Mouse (Mus musculus) kidney, embryonic 16.5 days (tissue): ENCODE results near the gene Gramd1b. TPM values are rescaled to one million over a fixed set of nuclear protein-coding genes. Genes with fewer than 3 reads are reported as not detected.

Source experiments
- ATAC-seq: fragments of 200-750 bp; cut with Nextera tagmentation; 2 replicates; pipeline ENCODE4 v1.8.0; 2017; ENCODE audit warnings: moderate TSS enrichment; ENCODE audit not compliant: low FRiP score, low TSS enrichment
- H3K27ac ChIP-seq: fragments of 300-500 bp; sonication (generic); 2 replicates; pipeline ENCODE4 v1.5.1; 2014; ENCODE audit warnings: low read length
- H3K27me3 ChIP-seq: fragments of 300-500 bp; sonication (generic); 2 replicates; pipeline ENCODE4 v1.6.1; 2014; ENCODE audit warnings: low read length, control low read depth, mixed read lengths; ENCODE audit not compliant: insufficient read depth
- H3K36me3 ChIP-seq: fragments of 300-500 bp; sonication (generic); 2 replicates; pipeline ENCODE4 v1.6.1; 2014; ENCODE audit warnings: low read length, control low read depth, mixed read lengths; ENCODE audit not compliant: insufficient read depth
- H3K4me1 ChIP-seq: fragments of 300-500 bp; sonication (generic); 2 replicates; pipeline ENCODE4 v1.6.1; 2014; ENCODE audit warnings: low read length, control low read depth, mixed read lengths; ENCODE audit not compliant: insufficient read depth
- H3K4me2 ChIP-seq: fragments of 300-500 bp; sonication (generic); replicated peaks from 2 replicates; pipeline ENCODE4 v1.6.1; 2014; ENCODE audit warnings: low read depth, low read length
- H3K4me3 ChIP-seq: fragments of 300-500 bp; sonication (generic); 2 replicates; pipeline ENCODE4 v1.5.1; 2014; ENCODE audit warnings: mild to moderate bottlenecking, low read length
- H3K9ac ChIP-seq: fragments of 300-500 bp; sonication (generic); replicated peaks from 2 replicates; pipeline ENCODE4 v1.6.1; 2014; ENCODE audit warnings: low read length
- H3K9me3 ChIP-seq: fragments of 300-500 bp; sonication (generic); 2 replicates; pipeline ENCODE4 v1.6.1; 2016; ENCODE audit warnings: low read length, control low read depth
- WGBS: fragments of 180-500 bp; shearing (Covaris S2); extraction: QIAGEN DNeasy Blood & Tissue Kit; methylation state at CpG from one replicate; pipeline ENCODE4 v1.1.7; 2014; 5-methylcytosine and 5-hydroxymethylcytosine counted together
- polyA plus RNA-seq: library from polyadenylated mRNA; unstranded; fragments of >200 nt; fragmentation: Nextera tagmentation; extraction: Ambion mirVana; gene quantifications from 2 replicates; pipeline ENCODE4 v1.2.1, GENCODE M21; 2015

Gene Gramd1b
- polyA plus RNA-seq, 1 experiment from 2014 or later = 11.0 TPM

DNA sequence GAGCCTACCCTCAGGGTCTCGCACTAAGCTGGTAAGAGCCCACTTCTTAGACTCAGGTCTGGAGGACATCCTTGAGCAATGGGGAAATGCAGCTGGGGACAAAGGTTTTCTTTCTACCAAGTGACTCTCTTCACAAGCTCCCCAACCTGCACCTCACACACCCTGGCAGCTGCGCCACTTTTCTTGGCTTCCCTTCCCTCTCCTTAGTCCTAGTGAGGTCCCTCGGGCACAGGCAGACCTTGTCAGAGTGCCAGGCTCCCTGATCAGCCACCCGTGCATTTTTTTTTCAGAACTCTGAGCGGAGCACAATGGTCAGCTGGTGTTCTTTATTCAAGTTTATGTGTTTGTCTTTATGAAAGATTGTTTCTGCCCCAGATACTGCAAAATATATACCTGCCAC, 194.5 kb downstream of the Gramd1b start:
- no peak for ATAC-seq
- Histone ChIP-seq H3K9me3 (no peaks in the 10 kb centered on the region), H3K4me3 (no peak overlapping the region), H3K4me2 (no peak overlapping the region), H3K36me3 (no peaks in the 10 kb centered on the region), H3K4me1 (peaks cover 11% of the 10 kb centered on the region; the same call in 1 of the 2 replicates), H3K9ac (no peak overlapping the region), H3K27me3 (no peaks in the 10 kb centered on the region), H3K27ac (peak overlapping the region; percentile 72)
- WGBS = 54% methylated on average over 5 of the region's 5 CpGs

DNA sequence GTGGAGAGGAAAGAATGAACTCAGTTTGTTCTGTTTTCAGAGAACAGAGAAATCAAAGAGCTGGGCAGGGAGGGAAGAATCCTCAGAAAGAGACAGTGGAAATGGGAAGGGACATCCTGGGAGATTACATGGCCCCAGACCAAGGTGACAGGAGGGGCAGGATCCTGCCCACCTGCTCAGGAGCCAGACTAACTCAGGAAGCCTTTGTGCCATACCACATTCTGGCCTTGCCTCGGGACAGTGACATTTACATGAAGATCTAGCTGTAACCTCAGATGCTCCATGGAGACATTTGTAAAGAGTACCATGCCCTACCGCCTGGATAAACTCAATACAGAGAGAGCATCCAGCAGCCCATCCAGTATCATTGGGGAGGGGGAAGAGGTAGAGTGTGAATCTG, 196.6 kb downstream of the Gramd1b start:
- Histone ChIP-seq H3K9me3 (no peaks in the 10 kb centered on the region), H3K4me2 (no peak overlapping the region), H3K27me3 (no peaks in the 10 kb centered on the region), H3K4me1 (peaks cover 8% of the 10 kb centered on the region; the same call in 1 of the 2 replicates), H3K36me3 (no peaks in the 10 kb centered on the region), H3K27ac (no peak overlapping the region), H3K9ac (no peak overlapping the region), H3K4me3 (no peak overlapping the region)
- WGBS = 79% methylated on average over 2 of the region's 2 CpGs
- ATAC-seq = no peak

DNA sequence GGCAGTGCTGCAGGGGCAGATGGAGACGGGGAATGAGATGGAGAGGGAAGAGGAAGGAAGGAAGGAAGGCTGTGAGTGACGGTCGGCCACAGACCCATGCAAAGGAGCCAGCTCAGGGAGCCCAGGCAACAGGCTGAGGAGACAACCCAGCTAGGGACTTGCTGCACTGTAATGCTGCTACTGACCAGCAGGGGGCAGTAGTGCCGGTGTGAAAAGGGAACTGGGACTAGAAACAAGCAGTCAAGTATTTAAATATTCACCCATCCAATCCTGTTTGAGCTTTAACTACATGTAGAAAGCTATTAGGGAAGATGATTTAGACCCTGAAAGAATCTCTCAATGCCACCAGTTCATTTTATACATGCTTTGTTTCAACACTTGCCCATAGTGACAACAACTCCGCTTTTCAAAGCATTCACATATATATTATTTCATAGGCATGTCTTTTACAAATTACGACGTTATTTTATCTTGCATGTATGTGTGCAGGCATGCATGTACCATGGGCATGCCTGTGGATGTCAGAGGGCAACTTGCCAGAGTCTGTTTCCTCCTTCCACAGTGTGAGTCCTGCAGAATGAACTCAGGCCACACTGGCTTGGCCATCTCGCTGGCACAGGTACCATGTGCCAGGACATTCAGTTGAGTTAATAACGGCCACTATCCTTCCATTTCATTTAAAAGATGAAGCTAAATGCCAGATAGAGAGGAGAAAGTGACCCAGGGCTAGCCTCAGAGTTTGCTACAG, 197.4 kb downstream of the Gramd1b start:
- no peak overlapping the region for H3K27ac ChIP-seq
- 52% methylated on average over 9 of the region's 9 CpGs for WGBS
- ATAC-seq = no peak

GRCm38 (mm10) chr9:40332731-40333648, 198.2 kb downstream of the Gramd1b start:
- Histone ChIP-seq H3K27ac (no peak overlapping the region), H3K4me3 (no peak overlapping the region), H3K27me3 (no peaks in the 10 kb centered on the region), H3K4me2 (no peak overlapping the region), H3K9me3 (no peaks in the 10 kb centered on the region), H3K9ac (no peak overlapping the region), H3K36me3 (no peaks in the 10 kb centered on the region), H3K4me1 (0 out of 2 replicates have a peak, but pooled peaks cover 4% of the 10 kb centered on the region)
- no peak for ATAC-seq
- WGBS = 86% methylated on average over 31 of the region's 31 CpGs

More for the DNA sequence above, 197.4 kb downstream of the Gramd1b start:
- H3K4me1 ChIP-seq = 0 out of 2 replicates have a peak, but pooled peaks cover 4% of the 10 kb centered on the region
- H3K4me2 ChIP-seq = no peak overlapping the region
- no peak overlapping the region for H3K9ac ChIP-seq
- no peaks in the 10 kb centered on the region for H3K36me3 ChIP-seq
- H3K4me3 ChIP-seq = no peak overlapping the region
- no peaks in the 10 kb centered on the region for H3K27me3 ChIP-seq
- H3K9me3 ChIP-seq = no peaks in the 10 kb centered on the region

DNA sequence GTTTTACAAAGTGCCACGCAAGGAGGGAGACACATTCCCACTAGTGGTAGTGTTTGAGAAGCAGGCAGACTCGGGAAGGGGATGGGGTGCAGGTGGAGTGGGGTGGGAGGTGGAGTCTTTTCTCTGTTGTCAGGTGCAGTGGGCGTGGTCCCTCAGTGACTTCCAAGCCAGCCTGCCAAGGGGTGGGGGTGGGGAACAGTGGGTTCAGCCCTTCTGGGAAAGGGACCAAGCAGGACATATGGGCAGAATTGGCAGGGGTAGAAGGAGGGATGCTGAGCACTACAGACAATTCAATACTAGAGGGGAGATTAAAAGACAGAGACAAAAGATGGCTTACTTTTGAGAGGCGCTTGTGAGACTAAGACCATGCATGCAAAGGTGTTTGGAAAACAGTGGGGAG, 198.9 kb downstream of the Gramd1b start:
- Histone ChIP-seq H3K27me3 (no peaks in the 10 kb centered on the region), H3K9me3 (no peaks in the 10 kb centered on the region), H3K9ac (no peak overlapping the region), H3K4me1 (0 out of 2 replicates have a peak, but pooled peaks cover 4% of the 10 kb centered on the region), H3K36me3 (no peaks in the 10 kb centered on the region), H3K4me2 (no peak overlapping the region), H3K4me3 (no peak overlapping the region), H3K27ac (no peak overlapping the region)
- ATAC-seq = no peak
- 86% methylated on average over 4 of the region's 4 CpGs for WGBS

DNA sequence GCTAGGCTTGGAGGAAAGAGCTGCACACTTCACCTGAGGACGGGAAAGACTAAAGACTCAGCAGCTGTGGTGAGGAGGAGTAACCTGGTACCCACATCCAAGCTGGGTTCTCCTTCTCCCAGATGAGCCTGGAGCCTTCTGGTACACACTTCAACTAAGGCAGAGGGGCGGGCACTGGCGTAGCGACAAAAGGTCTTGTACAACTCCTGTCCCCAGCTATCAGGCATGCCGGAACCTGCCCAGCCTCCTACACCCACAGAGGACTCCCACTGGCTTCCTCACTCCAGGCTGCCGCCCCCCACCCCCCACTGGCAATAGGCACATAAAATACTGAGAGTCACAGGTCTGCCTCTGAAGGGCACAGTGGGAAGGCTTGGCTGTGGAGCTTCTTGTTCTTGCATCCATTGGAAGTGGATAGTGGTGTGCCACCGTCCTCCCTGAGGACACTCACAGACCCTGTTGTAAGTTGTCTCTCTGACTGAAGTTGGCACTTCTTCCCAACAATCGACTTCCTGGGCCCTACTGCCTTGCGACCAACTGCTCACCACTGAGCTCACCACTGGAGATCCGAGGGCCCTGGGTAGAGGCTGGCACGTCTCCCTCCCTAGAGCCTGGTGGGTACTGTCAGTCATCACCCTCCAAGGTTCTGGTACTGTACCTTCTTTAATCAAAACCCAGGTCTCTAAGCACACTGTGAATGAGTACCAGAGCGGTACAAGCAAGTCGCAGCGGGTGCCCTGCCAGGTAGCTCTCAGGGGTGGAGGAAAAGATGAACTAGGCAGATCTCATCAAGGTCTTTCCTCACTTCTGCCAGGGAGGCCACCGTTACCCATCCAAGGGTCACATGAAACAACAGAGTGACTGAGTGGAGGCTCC, 199.5 kb downstream of the Gramd1b start:
- Histone ChIP-seq H3K27me3 (no peaks in the 10 kb centered on the region), H3K4me1 (peaks cover 6% of the 10 kb centered on the region; the same call in 1 of the 2 replicates), H3K27ac (no peak overlapping the region), H3K4me3 (no peak overlapping the region), H3K9ac (no peak overlapping the region), H3K36me3 (no peaks in the 10 kb centered on the region), H3K9me3 (no peaks in the 10 kb centered on the region), H3K4me2 (no peak overlapping the region)
- WGBS = 88% methylated on average over 15 of the region's 15 CpGs
- 0 out of 2 replicates have a peak, but pooled peaks have one; percentile 4 for ATAC-seq

- no peaks in the 10 kb centered on the region for H3K27me3 ChIP-seq
- WGBS = 60% methylated on average over 19 of the region's 19 CpGs
- peak; percentile 89 for ATAC-seq
These were observed 200.4 kb downstream of the Gramd1b start for GRCm38 (mm10) chr9:40330609-40331382.

DNA sequence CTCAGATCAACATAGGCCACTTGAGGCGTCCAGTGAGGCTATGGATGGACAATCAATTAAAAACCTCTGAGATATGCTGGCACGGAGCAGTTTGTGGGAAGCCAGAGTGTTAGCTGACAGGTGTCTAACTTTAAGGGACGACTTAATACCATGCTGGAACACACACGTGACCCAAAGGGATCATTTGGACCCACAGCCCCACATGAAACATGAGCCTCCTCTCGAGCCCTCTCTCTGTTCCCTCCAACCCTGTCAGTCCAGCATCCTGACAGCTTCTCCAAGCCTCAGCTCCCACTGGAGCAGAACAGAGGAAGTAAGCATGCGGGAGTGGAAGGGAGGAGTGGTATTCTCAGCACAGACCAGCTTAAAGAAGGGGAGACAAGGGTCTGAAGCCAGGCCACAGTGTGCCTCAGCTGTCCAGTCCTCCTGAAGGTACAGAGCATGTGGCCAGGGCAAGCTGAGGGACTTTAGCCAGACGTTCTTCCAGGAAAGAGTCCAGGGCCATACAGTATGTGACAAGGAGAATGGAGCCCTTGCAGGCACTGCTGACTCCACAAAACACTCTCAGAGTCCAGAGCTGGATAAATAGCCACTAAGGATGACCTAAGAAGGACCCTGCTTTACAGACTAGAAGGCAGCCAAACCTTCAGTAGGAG, 204.8 kb downstream of the Gramd1b start:
- Histone ChIP-seq H3K36me3 (no peaks in the 10 kb centered on the region), H3K4me2 (no peak overlapping the region), H3K27me3 (no peaks in the 10 kb centered on the region), H3K27ac (0 out of 2 replicates have a peak overlapping the region, but pooled peaks have one; percentile 3), H3K4me3 (no peak overlapping the region), H3K9ac (no peak overlapping the region), H3K9me3 (no peaks in the 10 kb centered on the region), H3K4me1 (peaks cover 33% of the 10 kb centered on the region)
- peak; percentile 8; the same call in 1 of the 2 replicates for ATAC-seq
- WGBS = 25% methylated on average over 7 of the region's 7 CpGs

More at GRCm38 (mm10) chr9:40330609-40331382, 200.4 kb downstream of the Gramd1b start:
- Histone ChIP-seq H3K27ac (no peak overlapping the region), H3K4me3 (no peak overlapping the region), H3K9me3 (no peaks in the 10 kb centered on the region), H3K4me1 (peaks cover 10% of the 10 kb centered on the region; the same call in 1 of the 2 replicates), H3K36me3 (no peaks in the 10 kb centered on the region), H3K4me2 (no peak overlapping the region), H3K9ac (no peak overlapping the region)
